Mouse (Mus musculus) heart, embryonic 11.5 days (tissue): ENCODE results near the gene Ppp1r12c. TPM values are rescaled to one million over a fixed set of nuclear protein-coding genes. Genes with fewer than 3 reads are reported as not detected.

Experiments used
- ATAC-seq: fragments of 200-750 bp; cut with Nextera tagmentation; replicated peaks from 2 replicates; pipeline ENCODE4 v1.8.0; 2017; ENCODE audit warnings: moderate library complexity; ENCODE audit not compliant: insufficient number of reproducible peaks, low FRiP score, low TSS enrichment
- H3K27ac ChIP-seq: fragments of 300-500 bp; sonication (generic); 2 replicates; pipeline ENCODE4 v1.5.1; 2014; ENCODE audit warnings: mild to moderate bottlenecking, low read depth, low read length
- H3K27me3 ChIP-seq: fragments of 300-500 bp; sonication (generic); 2 replicates; pipeline ENCODE4 v1.6.1; 2014; ENCODE audit warnings: mild to moderate bottlenecking, low read length, mixed read lengths; ENCODE audit not compliant: control insufficient read depth, insufficient read depth
- H3K36me3 ChIP-seq: fragments of 300-500 bp; sonication (generic); 2 replicates; pipeline ENCODE4 v1.6.1; 2014; ENCODE audit warnings: mild to moderate bottlenecking, low read length, moderate library complexity, mixed read lengths; ENCODE audit not compliant: control insufficient read depth, insufficient read depth
- H3K4me1 ChIP-seq: fragments of 300-500 bp; sonication (generic); 2 replicates; pipeline ENCODE4 v1.6.1; 2014; ENCODE audit warnings: low read length; ENCODE audit not compliant: control insufficient read depth, insufficient read depth
- H3K4me2 ChIP-seq: fragments of 300-500 bp; sonication (generic); 2 replicates; pipeline ENCODE4 v1.6.1; 2014; ENCODE audit warnings: mild to moderate bottlenecking, moderate library complexity
- H3K4me3 ChIP-seq: fragments of 300-500 bp; sonication (generic); 2 replicates; pipeline ENCODE4 v1.5.1; 2014; ENCODE audit warnings: low read depth, low read length
- H3K9ac ChIP-seq: fragments of 300-500 bp; sonication (generic); 2 replicates; pipeline ENCODE4 v1.6.1; 2014; ENCODE audit warnings: mild to moderate bottlenecking, low read depth, low read length, moderate library complexity
- H3K9me3 ChIP-seq: fragments of 300-500 bp; sonication (generic); replicated peaks from 2 replicates; pipeline ENCODE4 v1.6.1; 2016; ENCODE audit warnings: low read length; ENCODE audit not compliant: control insufficient read depth
- WGBS: fragments of 180-500 bp; shearing (Covaris S2); extraction: QIAGEN DNeasy Blood & Tissue Kit; methylation state at CpG from one replicate; pipeline ENCODE4 v1.1.7; 2014; ENCODE audit not compliant: insufficient replicate concordance; 5-methylcytosine and 5-hydroxymethylcytosine counted together
- polyA plus RNA-seq: library from polyadenylated mRNA; unstranded; fragments of >200 nt; fragmentation: Nextera tagmentation; extraction: Ambion mirVana; gene quantifications from 2 replicates; pipeline ENCODE4 v1.2.1, GENCODE M21; 2014

Gene Ppp1r12c
- polyA plus RNA-seq, 1 experiment from 2014 or later, result 32.9 TPM

- Histone ChIP-seq H3K27me3 (no peaks in the 10 kb centered on the region), H3K9me3 (no peaks in the 10 kb centered on the region), H3K36me3 (no peaks in the 10 kb centered on the region), H3K4me2 (peak overlapping the region; percentile 3), H3K27ac (peak overlapping the region; percentile 46; the same call in 1 of the 2 replicates), H3K4me3 (no peak overlapping the region), H3K4me1 (peaks cover 50% of the 10 kb centered on the region), H3K9ac (no peak overlapping the region)
- no peak for ATAC-seq
- WGBS, result 48% methylated on average over 8 of the region's 8 CpGs
Measured at GRCm38 (mm10) chr7:4511489-4512224, 10.2 kb upstream of the Ppp1r12c start.

DNA sequence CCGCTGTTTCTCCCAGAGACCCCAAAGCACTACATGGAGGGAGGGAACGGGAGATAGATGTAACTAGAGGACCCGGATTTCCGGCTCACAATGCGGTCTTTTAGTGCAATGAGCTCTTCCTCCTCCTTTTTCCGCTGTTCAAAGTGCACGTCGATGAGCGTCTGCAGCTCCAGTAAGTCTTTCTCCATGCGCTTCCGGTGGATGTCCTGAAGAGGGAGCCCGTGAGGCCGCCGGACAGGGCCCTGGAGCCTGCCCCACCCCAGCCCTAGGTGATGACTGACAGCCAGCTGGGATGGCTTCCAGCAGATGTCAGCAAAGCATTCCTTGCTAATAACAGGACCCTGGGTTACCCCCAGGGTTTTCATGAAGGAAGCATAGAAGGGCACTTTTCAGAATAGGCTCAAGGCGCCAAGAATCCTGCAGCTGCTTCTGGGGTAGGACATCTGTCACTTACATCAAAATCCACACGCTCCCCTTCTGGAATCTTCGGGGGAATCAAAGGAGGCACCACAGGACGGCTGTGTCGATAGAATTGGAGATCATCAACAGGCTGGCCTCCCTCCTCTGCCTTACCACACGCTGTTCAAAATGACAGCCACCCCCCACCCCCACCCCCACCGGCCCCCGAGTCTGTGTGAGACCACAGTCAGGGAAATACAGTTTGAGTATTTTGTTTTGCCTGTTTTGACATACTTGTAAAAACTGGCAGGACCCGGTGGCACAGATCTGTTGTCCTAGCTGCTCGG is 8.6 kb upstream of the Ppp1r12c start:
- Histone ChIP-seq H3K4me1 (peaks cover 40% of the 10 kb centered on the region), H3K4me3 (peak overlapping the region; percentile 23; the same call in 1 of the 2 replicates), H3K27ac (peak overlapping the region; percentile 72), H3K27me3 (no peaks in the 10 kb centered on the region), H3K36me3 (no peaks in the 10 kb centered on the region), H3K9ac (peak overlapping the region; percentile 35; the same call in 1 of the 2 replicates), H3K4me2 (peak overlapping the region; percentile 53), H3K9me3 (no peaks in the 10 kb centered on the region)
- peak; percentile 77 for ATAC-seq
- 12% methylated on average over 24 of the region's 24 CpGs for WGBS

GRCm38 (mm10) chr7:4508739-4509116 is 7.2 kb upstream of the Ppp1r12c start:
- WGBS, result 84% methylated on average over 8 of the region's 8 CpGs
- Histone ChIP-seq H3K27ac (no peak overlapping the region), H3K9ac (no peak overlapping the region), H3K27me3 (no peaks in the 10 kb centered on the region), H3K36me3 (no peaks in the 10 kb centered on the region), H3K4me1 (peaks cover 28% of the 10 kb centered on the region), H3K4me2 (no peak overlapping the region), H3K9me3 (no peaks in the 10 kb centered on the region), H3K4me3 (no peak overlapping the region)
- ATAC-seq, result no peak

GRCm38 (mm10) chr7:4508062-4508738 is 6.7 kb upstream of the Ppp1r12c start:
- Histone ChIP-seq H3K4me1 (peaks cover 24% of the 10 kb centered on the region), H3K27ac (no peak overlapping the region)

GRCm38 (mm10) chr7:4507220-4507619 is 5.7 kb upstream of the Ppp1r12c start:
- H3K4me1 ChIP-seq, result peaks cover 28% of the 10 kb centered on the region
- H3K36me3 ChIP-seq, result no peaks in the 10 kb centered on the region
- no peak overlapping the region for H3K4me2 ChIP-seq
- ATAC-seq, result no peak
- no peak overlapping the region for H3K4me3 ChIP-seq
- H3K9me3 ChIP-seq, result no peaks in the 10 kb centered on the region
- H3K27me3 ChIP-seq, result no peaks in the 10 kb centered on the region
- 58% methylated on average over 3 of the region's 4 CpGs for WGBS
- H3K9ac ChIP-seq, result no peak overlapping the region
- H3K27ac ChIP-seq, result no peak overlapping the region

More at GRCm38 (mm10) chr7:4508062-4508738, 6.7 kb upstream of the Ppp1r12c start:
- Histone ChIP-seq H3K27me3 (no peaks in the 10 kb centered on the region), H3K9me3 (no peaks in the 10 kb centered on the region), H3K36me3 (no peaks in the 10 kb centered on the region), H3K4me3 (no peak overlapping the region), H3K9ac (no peak overlapping the region), H3K4me2 (no peak overlapping the region)
- WGBS, result 75% methylated on average over 32 of the region's 32 CpGs
- ATAC-seq, result no peak

- ATAC-seq, result no peak
- H3K27ac ChIP-seq, result no peak overlapping the region
- no peak overlapping the region for H3K4me2 ChIP-seq
- H3K9ac ChIP-seq, result no peak overlapping the region
- H3K27me3 ChIP-seq, result no peaks in the 10 kb centered on the region
- H3K4me3 ChIP-seq, result no peak overlapping the region
- 49% methylated on average over 11 of the region's 11 CpGs for WGBS
- no peaks in the 10 kb centered on the region for H3K9me3 ChIP-seq
- H3K36me3 ChIP-seq, result no peaks in the 10 kb centered on the region
- peaks cover 19% of the 10 kb centered on the region for H3K4me1 ChIP-seq
Measured at GRCm38 (mm10) chr7:4504646-4505435, 3.4 kb upstream of the Ppp1r12c start.

DNA sequence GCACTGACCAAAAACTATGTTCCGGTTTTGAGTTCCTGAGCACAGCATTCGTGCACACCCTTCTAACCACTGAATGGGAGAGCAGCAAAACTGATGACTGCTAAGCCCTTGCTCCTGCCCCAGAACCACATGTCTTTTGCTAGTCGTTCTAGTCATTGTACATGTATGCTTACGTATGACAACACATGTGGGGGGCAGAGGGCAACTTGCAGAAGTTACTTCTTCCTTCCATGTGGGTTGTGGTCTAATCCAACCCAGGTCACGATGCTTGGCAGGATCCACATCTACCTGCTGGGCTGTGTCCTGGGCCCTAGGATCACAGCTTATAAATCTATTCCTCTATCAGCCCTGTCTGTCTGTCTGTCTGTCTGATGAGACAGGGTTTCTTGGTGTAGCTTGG is 2.4 kb upstream of the Ppp1r12c start:
- peaks cover 21% of the 10 kb centered on the region for H3K4me1 ChIP-seq
- no peak overlapping the region for H3K9ac ChIP-seq
- H3K4me3 ChIP-seq, result no peak overlapping the region
- H3K9me3 ChIP-seq, result no peaks in the 10 kb centered on the region
- ATAC-seq, result no peak
- no peak overlapping the region for H3K4me2 ChIP-seq
- H3K27ac ChIP-seq, result 0 out of 2 replicates have a peak overlapping the region, but pooled peaks have one; percentile 15
- no peaks in the 10 kb centered on the region for H3K27me3 ChIP-seq
- 81% methylated on average over 5 of the region's 5 CpGs for WGBS
- H3K36me3 ChIP-seq, result no peaks in the 10 kb centered on the region

DNA sequence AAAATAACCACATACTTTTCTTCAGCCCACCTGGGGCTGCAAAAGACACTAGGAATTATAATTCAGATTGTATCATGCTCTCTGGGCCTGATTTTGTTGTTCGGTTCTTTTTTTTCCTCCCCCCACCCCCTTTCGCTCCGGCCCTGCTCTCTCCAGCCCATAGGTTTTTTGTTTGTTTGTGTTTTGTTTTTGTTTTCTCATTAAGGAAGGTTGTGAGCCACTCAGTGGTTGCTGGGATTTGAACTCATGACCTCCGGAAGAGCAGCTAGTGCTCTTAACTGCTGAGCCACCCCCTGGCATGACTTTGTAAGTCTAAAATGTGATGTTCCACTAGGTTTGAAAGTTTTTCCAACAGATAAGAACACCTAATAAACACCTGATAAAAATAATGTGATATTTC is 1.6 kb upstream of the Ppp1r12c start:
- WGBS, result 84% methylated on average over 4 of the region's 4 CpGs
- peak overlapping the region; percentile 92; the same call in 1 of the 2 replicates for H3K4me2 ChIP-seq

More for the DNA sequence above, 1.6 kb upstream of the Ppp1r12c start:
- no peaks in the 10 kb centered on the region for H3K9me3 ChIP-seq
- H3K27ac ChIP-seq, result no peak overlapping the region
- ATAC-seq, result no peak
- peaks cover 28% of the 10 kb centered on the region for H3K4me1 ChIP-seq
- no peak overlapping the region for H3K9ac ChIP-seq
- no peaks in the 10 kb centered on the region for H3K27me3 ChIP-seq
- H3K4me3 ChIP-seq, result no peak overlapping the region
- H3K36me3 ChIP-seq, result no peaks in the 10 kb centered on the region
